Mouse (Mus musculus): Measurements from ENCODE around the gene Larp1.

Larp1 gene

GRCm38 (mm10) chr11:58009051-58009515, at the start of gene Larp1:
TSS of gene Larp1 (plus strand) at chr11:58009064.
- no peak for DNase-seq

GRCm38 (mm10) chr11:57959924-57960323, 48.9 kb upstream of the Larp1 start:
- no peak for DNase-seq

- peak; percentile 88 for DNase-seq
These were observed 46.2 kb upstream of the Larp1 start for GRCm38 (mm10) chr11:57962382-57963285.

DNA sequence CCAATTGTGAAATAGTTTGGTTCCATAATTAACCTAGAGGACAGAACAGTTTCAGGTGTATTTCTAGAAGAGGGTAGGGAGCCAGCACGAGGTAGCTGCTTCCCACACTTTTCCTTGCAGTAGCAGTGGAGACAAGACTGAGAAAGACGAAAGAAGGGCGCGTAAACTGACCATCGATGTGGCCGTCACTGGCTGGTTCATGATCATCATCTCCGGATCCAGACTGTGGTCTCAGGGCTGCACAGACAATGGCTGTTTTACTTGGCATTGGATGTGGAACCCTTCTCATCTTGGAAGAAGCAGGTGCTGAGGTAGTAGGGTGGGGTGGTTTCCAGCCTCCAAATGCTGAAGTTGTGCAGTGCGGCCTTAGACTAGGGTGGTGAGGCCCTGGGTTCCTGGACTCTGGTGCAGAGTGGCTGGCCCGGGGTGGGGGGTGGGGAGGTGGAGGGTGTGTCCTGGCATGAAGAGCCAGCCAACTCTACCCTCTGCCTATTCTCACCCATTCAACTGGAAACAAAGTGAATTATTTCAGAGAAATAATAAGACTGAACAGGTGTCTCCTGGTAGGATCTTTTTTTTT, 45.5 kb upstream of the Larp1 start:
- no peak for DNase-seq

DNA sequence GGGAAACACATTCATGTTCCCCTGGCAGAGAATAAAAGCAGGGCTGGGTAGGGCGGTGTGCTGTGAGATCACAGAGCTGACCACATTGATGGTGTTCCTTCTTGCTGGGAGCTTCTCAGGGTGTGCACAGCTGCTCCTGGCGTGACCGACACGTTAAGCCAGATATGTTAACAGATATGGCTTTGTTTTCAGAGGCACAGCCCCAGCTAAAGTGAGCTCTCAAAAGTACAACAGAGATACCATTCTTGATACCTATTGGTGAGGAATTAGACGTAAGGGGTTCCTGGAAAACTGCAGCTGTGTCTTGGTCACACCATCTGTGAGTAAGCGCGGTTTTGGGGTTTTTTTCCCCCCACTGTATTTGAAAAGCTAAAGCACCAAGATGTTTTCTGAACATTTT, 42.2 kb upstream of the Larp1 start:
- DNase-seq, result no peak

DNA sequence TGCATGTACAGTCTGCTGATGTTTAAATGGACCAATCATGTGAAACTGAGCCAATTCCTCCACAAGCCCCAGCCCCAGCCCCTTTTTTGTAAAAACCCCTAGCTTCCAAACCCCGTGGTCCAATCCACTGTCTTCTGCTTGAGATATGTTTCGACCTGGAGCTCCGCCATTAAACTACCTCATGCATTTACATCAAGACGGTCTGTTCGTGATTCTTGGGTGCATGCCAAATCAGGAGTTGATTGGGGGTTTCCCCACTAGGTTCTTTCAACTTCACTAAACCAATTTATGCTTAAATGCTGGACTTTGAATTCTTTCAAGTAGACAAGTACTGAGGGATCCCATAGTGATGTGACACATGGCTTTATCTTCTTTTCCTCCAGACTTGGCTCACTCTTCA, 40.6 kb upstream of the Larp1 start:
- DNase-seq, result no peak

DNA sequence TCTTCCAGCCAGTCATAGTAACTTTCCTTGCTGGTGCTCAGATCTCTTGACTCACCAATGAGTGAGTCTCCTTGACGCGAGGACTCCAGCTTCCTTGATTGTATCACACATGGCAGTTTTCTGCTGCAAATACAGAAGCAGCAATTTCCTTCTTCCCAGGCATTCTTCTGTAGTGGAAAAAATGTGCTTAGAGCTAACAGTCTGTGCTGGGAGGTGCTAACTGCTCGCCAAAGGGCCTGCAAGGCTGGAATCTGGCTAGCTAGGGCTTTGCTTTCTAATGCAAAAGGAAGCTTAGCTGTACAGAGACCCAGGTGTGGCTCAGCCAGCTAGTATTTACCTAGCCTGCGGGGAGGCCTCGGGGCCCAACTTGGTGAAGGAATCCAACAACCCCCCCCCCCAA, 38.3 kb upstream of the Larp1 start:
- DNase-seq, result peak; percentile 49

DNA sequence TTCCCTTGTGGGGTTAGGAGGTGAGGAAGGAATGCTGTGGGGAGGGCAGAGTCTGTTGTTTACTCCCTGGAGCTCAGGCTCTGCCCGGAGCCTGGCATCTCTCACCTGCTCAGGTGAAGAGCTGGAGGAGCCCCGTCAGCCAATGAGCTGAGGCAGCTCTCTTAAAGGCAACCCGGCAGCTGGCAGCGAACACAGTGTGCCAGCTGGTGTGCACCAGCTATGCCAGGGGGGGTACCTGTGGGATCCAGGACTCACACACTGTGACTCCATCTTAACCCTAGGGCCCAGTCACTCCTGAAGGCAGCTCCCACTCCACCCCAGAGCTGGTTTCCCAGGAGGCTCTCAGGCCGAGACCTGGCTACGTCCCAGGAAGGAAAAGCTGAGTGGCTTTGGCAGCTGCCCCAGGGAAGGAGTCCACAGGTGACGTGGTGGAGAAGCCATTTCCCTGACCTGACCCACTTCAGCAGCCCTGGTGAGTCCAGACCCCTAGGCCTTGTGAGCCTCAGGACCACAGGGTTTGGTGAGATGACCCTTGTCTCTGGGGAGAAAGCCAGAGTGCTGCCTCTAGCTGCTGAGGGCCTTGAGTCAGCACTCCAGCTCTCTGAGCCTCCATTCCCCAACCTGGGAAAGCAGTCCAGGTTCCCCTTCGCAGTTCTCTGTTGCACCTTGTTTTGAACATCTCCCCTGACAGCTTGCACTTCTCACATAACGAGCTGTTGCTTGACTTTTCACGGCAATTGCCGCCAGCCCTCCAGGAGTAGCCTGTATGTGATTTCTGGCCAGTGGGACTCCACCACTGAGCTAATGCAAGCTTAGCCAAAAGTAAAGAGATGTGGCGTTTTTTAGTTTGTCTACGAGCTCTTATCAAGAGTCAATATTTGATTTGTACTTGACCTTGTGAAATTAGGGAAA, 35.6 kb upstream of the Larp1 start:
- peak; percentile 88 for DNase-seq

DNA sequence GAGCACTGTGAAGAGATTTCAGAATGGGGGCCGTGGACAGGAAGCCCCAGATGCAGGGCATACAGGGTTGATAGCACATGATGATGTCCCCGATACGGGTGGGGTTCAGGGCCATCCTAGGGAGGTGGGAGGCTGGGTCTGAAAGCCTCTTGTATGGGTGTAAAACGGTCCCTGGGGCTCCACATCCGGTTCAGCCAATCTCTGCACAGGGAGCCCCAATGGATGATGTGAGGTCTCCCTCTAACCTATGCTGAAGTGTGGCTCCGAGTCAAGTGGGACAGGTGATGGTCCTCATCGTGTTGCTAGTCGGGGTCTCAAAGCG, 35.0 kb upstream of the Larp1 start:
- DNase-seq, result no peak

- DNase-seq, result no peak
These were observed 33.0 kb upstream of the Larp1 start for GRCm38 (mm10) chr11:57975876-57976275.

DNA sequence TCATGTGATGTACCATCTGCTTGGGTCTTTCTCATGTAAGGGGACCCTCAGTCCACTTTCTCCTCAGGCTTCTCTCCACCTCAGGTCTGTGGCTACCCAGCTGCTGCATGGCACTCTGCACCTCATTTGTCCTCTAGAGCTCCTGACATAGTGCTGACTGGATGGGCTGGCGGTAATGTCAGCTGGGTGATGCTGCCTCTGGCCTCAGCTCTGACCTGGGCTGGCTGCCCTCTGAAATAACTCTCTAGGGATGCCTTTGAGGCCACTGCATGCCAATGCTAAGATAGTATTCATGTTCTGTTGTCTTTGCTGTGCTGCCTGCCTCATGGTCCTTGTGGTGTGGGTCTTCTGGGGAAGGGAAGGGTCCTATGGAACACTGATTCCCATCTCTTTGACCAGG, 31.2 kb upstream of the Larp1 start:
- DNase-seq, result no peak

- no peak for DNase-seq
These were observed 29.2 kb upstream of the Larp1 start for GRCm38 (mm10) chr11:57979621-57980020.

DNA sequence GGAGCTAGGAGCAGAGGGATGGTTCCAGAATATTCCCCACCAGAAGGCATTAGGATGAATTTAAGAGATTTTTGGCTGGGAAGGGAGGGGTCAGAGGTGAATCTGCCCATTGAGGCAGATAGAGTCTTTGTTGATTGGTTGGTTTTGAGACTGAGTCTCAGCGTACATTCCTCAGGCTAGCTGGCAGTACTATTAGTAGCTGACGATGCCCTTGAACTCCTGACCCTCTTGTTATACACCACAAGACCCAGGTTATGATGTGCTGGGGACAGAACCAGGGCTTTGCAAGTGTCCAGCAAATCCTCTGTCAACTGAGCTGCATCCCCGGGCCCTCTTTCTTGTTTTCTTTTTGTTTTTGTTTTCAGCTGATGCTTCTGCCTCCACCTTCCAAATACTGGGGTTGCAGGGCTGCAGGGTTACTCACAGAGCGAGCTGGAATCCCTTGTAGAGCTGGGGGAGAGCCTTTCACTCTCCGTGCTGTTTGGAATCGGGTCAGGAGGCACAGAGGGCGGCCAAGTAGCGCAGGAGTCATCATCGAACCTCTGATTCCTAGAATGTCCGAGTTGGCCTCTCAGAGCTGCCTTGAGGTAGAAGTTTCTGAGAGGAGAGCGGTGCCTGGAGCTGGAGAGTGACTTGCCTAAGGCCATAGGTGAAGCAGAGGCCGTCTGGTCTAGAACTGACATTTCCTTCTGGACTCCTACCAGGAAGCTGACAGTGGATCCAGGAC, 27.6 kb upstream of the Larp1 start:
- no peak for DNase-seq

DNA sequence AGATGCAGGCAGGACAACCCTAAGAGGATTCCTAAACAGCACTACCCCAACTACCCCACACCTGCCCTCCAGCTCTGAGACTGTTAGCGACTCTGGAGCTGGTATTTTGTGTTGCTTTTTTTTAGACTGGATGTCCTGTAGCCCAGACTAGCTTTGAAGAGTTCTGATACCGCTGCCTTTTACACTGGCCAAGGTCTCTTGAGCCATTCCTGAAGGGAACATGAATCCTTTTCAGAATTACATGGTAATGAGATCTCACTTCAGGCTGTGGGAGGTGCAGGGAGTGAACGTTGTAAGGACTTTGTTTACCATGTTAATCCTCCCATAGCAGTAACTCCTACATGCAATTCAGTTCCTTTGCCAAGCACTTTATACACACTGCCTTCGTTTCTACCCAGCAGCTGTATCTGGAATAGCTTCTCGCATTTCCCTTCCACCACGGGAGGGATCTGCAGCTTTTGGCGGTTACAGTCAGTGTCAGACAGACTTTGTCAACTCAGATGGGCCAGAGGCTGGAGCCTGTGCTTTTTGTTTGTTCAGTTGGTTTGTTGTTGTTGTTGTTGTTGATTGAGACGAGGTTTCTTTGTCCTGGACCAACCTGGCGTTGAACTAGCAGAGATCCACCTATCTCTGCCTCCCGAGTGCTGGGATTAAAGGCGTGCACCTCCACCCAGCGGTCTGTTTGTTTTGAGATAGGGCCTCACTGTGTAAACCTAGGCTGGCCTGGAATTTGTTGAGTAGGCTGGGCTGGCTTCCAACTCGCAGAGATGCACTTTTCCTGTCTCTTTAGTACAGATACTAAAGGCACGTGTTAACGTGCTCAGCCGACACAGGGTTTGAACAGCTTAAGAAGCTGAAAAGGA, 25.2 kb upstream of the Larp1 start:
- DNase-seq, result peak; percentile 47

GRCm38 (mm10) chr11:57984343-57984666, 24.6 kb upstream of the Larp1 start:
- DNase-seq, result no peak

DNA sequence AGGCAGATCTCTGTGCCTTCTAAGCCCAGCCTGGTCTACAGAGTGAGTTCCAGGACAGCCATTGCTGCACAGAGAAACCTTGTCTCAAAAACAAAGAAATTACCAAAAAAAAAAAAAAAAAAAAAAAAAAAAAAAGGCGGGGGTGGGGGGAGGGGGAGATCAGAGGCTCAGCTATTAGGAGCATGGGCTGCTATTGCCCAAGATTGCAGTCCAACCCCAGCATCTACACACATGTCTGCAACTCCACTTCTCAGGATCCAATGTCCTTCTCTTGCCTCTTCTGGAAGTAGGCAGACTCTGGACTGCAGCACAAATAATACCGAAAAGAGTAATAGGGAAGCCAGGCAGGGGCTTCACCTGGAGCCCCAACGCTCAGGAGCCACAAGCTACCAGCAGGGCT, 23.4 kb upstream of the Larp1 start:
- DNase-seq, result no peak

DNA sequence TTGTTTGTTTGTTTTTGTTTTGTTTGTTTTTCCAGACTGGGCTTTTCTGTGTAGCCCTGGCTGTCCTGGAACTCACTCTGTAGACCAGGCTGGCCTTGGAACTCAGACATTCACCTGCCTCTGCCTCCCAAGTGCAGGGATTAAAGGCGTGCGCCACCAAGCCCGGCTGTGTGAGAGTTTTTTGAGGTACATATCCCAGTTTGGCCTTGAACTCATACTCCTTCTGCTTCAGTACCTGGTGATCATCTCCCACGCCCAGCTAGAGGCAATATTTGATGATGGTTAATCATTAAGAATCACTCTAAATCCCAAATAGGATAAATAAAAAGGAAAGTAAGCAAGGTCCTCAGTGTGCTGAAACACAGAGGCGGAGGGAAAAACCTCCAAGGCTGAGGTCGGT, 22.8 kb upstream of the Larp1 start:
- DNase-seq, result no peak

- DNase-seq, result no peak
These were observed 22.4 kb upstream of the Larp1 start for GRCm38 (mm10) chr11:57986456-57986855.

DNA sequence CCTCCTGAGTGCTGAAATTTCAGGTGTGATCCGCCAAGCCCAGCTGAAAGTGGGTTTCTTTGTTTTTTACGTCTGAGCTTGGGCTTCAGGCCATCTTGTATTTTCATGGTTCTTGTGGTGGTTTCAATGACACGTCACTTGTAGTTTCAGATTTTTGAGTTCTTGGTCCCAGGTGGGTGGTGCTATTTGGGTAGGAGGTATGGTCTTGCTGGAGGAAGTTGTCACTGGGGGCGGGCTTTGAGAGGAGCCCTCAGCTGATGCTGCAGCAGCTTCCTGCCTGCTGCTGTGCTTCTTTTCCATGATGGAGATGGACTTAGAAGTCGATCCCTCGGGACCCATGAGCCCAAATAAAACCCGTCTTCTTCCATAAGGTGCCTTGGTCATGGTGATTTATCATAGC, 22.0 kb upstream of the Larp1 start:
- no peak for DNase-seq

DNA sequence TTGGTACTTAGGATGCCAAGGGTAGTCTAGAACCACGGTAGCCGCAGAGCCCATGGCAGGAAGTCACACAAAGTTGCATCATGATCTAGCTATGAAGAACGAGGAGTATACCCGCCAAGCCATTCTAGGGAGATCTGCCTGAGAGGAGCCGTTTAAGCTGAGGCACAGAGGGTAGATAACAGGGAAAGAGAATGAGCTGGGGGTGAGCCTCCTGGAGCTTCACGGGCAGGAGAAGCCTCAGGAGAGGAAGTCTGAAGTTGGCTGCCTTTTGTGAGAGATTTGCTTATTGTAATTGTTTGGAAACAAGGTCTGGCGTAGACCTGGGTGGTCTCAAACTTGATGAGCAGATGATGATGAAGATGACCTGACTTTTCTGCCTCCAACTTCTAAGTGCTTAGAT, 10.7 kb upstream of the Larp1 start:
- DNase-seq, result no peak

DNA sequence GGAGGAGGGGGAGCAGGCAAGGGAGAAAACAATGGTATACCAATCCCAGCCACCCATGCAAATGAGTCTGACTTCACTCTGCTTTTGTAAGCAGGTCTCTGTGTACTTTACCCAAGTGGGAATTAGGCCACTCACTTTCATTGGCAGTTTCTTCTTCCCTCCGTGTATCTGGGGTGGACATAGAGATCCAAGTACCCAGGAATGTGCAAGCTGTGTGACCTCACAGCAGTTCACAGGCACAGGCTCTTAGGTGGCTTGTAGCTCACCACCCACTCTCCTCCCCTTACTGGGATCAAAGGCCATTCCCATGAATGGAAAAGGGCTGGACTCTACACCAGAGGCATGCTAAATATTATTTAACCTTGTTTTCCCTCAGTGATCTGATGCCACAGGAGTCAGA, 10.0 kb upstream of the Larp1 start:
- no peak for DNase-seq

- DNase-seq, result no peak
These were observed 5.7 kb upstream of the Larp1 start for GRCm38 (mm10) chr11:58003126-58003525.
